Mouse (Mus musculus) MEL (cell line): ENCODE data around the gene Slc39a9.

Experiments used
- CHD1 ChIP-seq: IDR thresholded peaks from 2 replicates; pipeline ENCODE4 v1.6.1; 2012; ENCODE audit warnings: low read depth, mild to moderate bottlenecking, inconsistent platforms, low read length, improper control_type of control experiment
- CHD2 ChIP-seq: IDR thresholded peaks from 2 replicates; pipeline ENCODE4 v1.6.1; 2011; ENCODE audit warnings: low read length, improper control_type of control experiment
- CTCF ChIP-seq, 3 experiments: IDR thresholded peaks in 2 of 3; conservative IDR thresholded peaks in 1 of 3; 2 replicates each; pipeline ENCODE4 v1.5.1; 2011 to 2012; ENCODE audit warnings: low read length in 3 of 3, low read depth in 2 of 3, mild to moderate bottlenecking in 2 of 3, improper control_type of control experiment in 1 of 3, inconsistent platforms in 1 of 3, mixed read lengths in 1 of 3, moderate library complexity in 1 of 3; ENCODE audit not compliant: control insufficient read depth in 1 of 3, insufficient read depth in 1 of 3, poor library complexity in 1 of 3, severe bottlenecking in 1 of 3
- MEF2A ChIP-seq: IDR thresholded peaks from 2 replicates; pipeline ENCODE4 v1.6.1; 2014; ENCODE audit warnings: low read depth, mild to moderate bottlenecking, inconsistent platforms, low read length, improper control_type of control experiment; ENCODE audit not compliant: poor library complexity, insufficient replicate concordance, severe bottlenecking; ENCODE audit errors: extremely low read depth

GRCm38 (mm10) chr12:80598236-80598635 lies 45.4 kb upstream of the Slc39a9 start:
- TF ChIP-seq CHD2 = no peak
- no peak for TF ChIP-seq CHD1
- TF ChIP-seq CTCF (IDR thresholded peaks at IDR 0.05 in 2 of 3, conservative IDR thresholded peaks at IDR 0.05 in 1 of 3; ENCODE audit: control insufficient read depth in 1 of 3, insufficient read depth in 1 of 3, low read depth in 2 of 3, low read length in 3 of 3, poor library complexity in 1 of 3, severe bottlenecking in 1 of 3) = no peak
- no peak for TF ChIP-seq MEF2A
